8 mouse cellular contexts compared by ENCODE assay signal in genomic region chr13:106946594-106947540, GRCm38 (mm10). TPM values are rescaled to one million over a fixed set of nuclear protein-coding genes. Genes with fewer than 3 reads are reported as not detected.
DNase-seq lines count a peak whose midpoint lies in the region; ATAC-seq and TF ChIP-seq lines count a peak whose summit lies in the region.

TSS of gene Dimt1 (plus strand) at chr13:106947127.

- peaks cover 9% of the 10 kb centered on the region; the same call in 1 of the 2 replicates for H3K36me3 ChIP-seq in hindbrain, postnatal 0 days (ENCODE audit: insufficient read depth, low read length)

- peak within 1 kb of the TSS; percentile 74 for H3K9ac ChIP-seq in hindbrain, postnatal 0 days (replicated peaks; ENCODE audit: low read length)

- TF ChIP-seq CTCF in gastrocnemius, adult 2 months (IDR thresholded peaks at IDR 0.05): no peak
- no peak for TF ChIP-seq CTCF in hindbrain, postnatal 0 days (IDR thresholded peaks at IDR 0.05; ENCODE audit: low read depth)
- no peak for TF ChIP-seq CTCF in left cerebral cortex, adult 2 months (IDR thresholded peaks at IDR 0.05)

- H3K27ac ChIP-seq in gastrocnemius, adult 2 months: peak within 1 kb of the TSS; percentile 93
- peak within 1 kb of the TSS; percentile 82 for H3K27ac ChIP-seq in hindbrain, postnatal 0 days
- peak within 1 kb of the TSS; percentile 81 for H3K27ac ChIP-seq in left cerebral cortex, adult 2 months

- H3K9me3 ChIP-seq in hindbrain, postnatal 0 days (ENCODE audit: low read length): no peaks in the 10 kb centered on the region

- peak; percentile 98 for DNase-seq in ZHBTc4 (ENCODE audit: low read depth, low spot score)
- peak; percentile 97 for DNase-seq in gastrocnemius, adult 2 months
- peak; percentile 97 for DNase-seq in hindbrain, postnatal 0 days (ENCODE audit: low spot score)
- DNase-seq in left cerebral cortex, adult 2 months (ENCODE audit: extremely low spot score in 1 of 2, low spot score in 2 of 2): peak; percentile 94 to 95
- DNase-seq in right cerebral cortex, adult 2 months (ENCODE audit: low spot score in 2 of 2): peak; percentile 96 to 97
- peak; percentile 95 for DNase-seq in urinary bladder, postnatal 14 days (ENCODE audit: low spot score)

- intact Hi-C loops in gastrocnemius, adult 2 months (cut with DNase I): loop anchor here (2.0 kb wide), 2 partner anchors 74 to 154 kb away; no protein-coding TSS in a partner anchor
- intact Hi-C loops in left cerebral cortex, adult 2 months (cut with DNase I): loop anchor here (5.0 kb wide), 2 partner anchors 75 to 155 kb away; partner anchors contain the start of gene Kif2a

- H3K4me3 ChIP-seq in gastrocnemius, adult 2 months: peak within 1 kb of the TSS; percentile 91
- H3K4me3 ChIP-seq in hindbrain, postnatal 0 days (ENCODE audit: low read length): peak within 1 kb of the TSS; percentile 75
- H3K4me3 ChIP-seq in left cerebral cortex, adult 2 months: peak within 1 kb of the TSS; percentile 93

- WGBS in hindbrain, postnatal 0 days: under 1% methylated on average over 68 of the region's 68 CpGs

- peaks cover 10% of the 10 kb centered on the region; the same call in 1 of the 2 replicates for H3K4me1 ChIP-seq in hindbrain, postnatal 0 days (ENCODE audit: insufficient read depth, low read length)

- peak within 1 kb of the TSS; percentile 75 for H3K4me2 ChIP-seq in hindbrain, postnatal 0 days (ENCODE audit: low read depth, low read length)

- no peaks in the 10 kb centered on the region for H3K27me3 ChIP-seq in hindbrain, postnatal 0 days (ENCODE audit: insufficient read depth, low read length)

- peak; percentile 98 for ATAC-seq in common myeloid progenitor, adult 5-6 weeks (replicated peaks; ENCODE audit: low read depth, poor library complexity, severe bottlenecking)
- peak; percentile 99 for ATAC-seq in hindbrain, postnatal 0 days
- ATAC-seq in megakaryocyte, adult 5-6 weeks (ENCODE audit: poor library complexity, severe bottlenecking): peak; percentile 100

RNA-seq across cellular contexts. Expression of gene Dimt1, which starts in this region (rescaled TPM):
- total RNA-seq in common myeloid progenitor, adult 5-6 weeks (2017): 35.1 and 39.2 TPM in 2 replicates
- 1 to 10 TPM; 6.3 to 6.9 TPM for total RNA-seq in gastrocnemius, adult 2 months (2021)
- 10.6 and 14.4 TPM in 2 replicates for total RNA-seq in hindbrain, postnatal 0 days (2014; rRNA removed)
- 29.9 and 31.1 TPM in 2 replicates for polyA plus RNA-seq in hindbrain, postnatal 0 days (2015; fragmentation: Nextera tagmentation; extraction: Ambion mirVana)
- 10 to 100 TPM; 21.0 to 23.1 TPM for total RNA-seq in left cerebral cortex, adult 2 months (2021)
- total RNA-seq in megakaryocyte, adult 5-6 weeks (2015): 12.7 and 18.6 TPM in 2 replicates
- 5.7 and 14.6 TPM in 2 replicates for total RNA-seq in megakaryocyte, adult 5-6 weeks (2017)

Comparison
In these comparisons a context has a peak if more than half of its experiments do, and no peak if none do; other contexts are left out.
1. Peak in every context shown above with its lines: DNase-seq, ATAC-seq, H3K4me3 ChIP-seq and H3K27ac ChIP-seq.